Mouse (Mus musculus): Measurements from ENCODE around the gene Cep164. TPM values are rescaled to one million over a fixed set of nuclear protein-coding genes. Genes with fewer than 3 reads are reported as not detected.
"Not testable (repeated sequence)": the region's sequence is repeated elsewhere in the genome, so short reads cannot be mapped to it uniquely, and the experiment has no call there.

Gene Cep164
- polyA plus RNA-seq, 1 experiment from 2014 or later = 12.2 TPM

DNA sequence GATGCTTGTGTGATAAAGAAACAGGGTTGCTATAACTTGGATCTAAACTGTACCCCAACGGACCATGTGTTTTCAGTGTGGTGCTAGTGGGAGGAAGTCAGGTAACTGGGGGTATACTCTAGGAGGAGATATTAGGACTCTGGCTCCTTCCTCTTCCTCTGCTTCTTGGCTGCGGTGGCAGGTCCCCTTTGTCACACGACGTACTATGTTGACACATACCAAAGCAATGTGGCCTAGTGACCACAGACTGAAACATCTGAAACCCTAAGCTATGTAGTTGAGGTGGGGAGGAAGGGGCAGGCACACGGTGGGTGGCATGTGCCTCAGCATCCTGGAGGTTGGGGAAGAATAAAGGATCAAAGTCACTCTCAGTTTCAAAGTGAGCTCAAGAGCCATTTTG, 22.8 kb upstream of the Cep164 start:
- Histone ChIP-seq H3K27ac (ENCODE audit: low read depth, low read length) (no peak overlapping the region), H3K9ac (ENCODE audit: low read depth, low read length) (no peak overlapping the region), H3K27me3 (replicated peaks; ENCODE audit: control insufficient read depth, insufficient read depth, low read length) (no peaks in the 10 kb centered on the region), H3K9me3 (ENCODE audit: control insufficient read depth, low read length) (no peaks in the 10 kb centered on the region), H3K4me1 (ENCODE audit: control insufficient read depth, insufficient read depth, low read depth, low read length) (peaks cover 19% of the 10 kb centered on the region), H3K4me2 (ENCODE audit: low read length) (no peak overlapping the region), H3K4me3 (ENCODE audit: low read length) (no peak overlapping the region), H3K36me3 (ENCODE audit: control insufficient read depth, insufficient read depth, low read length) (peaks cover 10% of the 10 kb centered on the region)
- WGBS = 72% methylated on average over 5 of the region's 5 CpGs
- no peak for ATAC-seq

DNA sequence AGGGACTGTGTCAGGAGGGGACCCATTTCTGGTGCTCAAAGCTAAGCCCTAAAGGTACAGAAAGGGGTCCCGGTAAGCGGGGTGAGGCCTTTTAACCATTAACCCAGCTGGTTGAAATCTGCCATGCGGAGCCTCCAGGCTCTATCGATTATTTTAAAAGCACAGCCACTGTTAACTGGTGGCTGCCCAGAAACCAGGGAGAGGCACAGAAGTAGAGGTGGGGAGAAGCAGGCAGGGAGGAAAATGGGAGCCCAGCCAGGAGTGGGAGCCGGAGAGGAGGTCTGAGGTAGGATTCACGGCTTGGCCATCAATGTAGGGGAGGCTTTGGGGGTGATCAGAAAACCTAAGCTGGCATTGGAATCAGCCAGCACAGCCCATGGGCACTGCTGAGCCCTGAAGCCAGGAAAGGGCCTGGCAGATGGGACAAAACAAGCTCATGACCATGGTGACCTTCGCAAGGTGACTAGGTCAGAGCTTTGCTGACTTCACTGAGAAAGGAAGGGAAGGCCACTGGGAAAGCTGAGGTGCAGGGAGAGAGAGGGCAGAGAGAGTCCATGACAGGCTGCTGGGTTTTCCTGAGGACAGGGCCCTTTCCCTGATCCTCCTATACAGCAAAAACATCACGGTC, 22.2 kb upstream of the Cep164 start:
- Histone ChIP-seq H3K27ac (ENCODE audit: low read depth, low read length) (peak overlapping the region; percentile 68; the same call in 1 of the 2 replicates), H3K4me2 (ENCODE audit: low read length) (no peak overlapping the region), H3K4me3 (ENCODE audit: low read length) (no peak overlapping the region), H3K9me3 (ENCODE audit: control insufficient read depth, low read length) (no peaks in the 10 kb centered on the region), H3K27me3 (replicated peaks; ENCODE audit: control insufficient read depth, insufficient read depth, low read length) (no peaks in the 10 kb centered on the region), H3K36me3 (ENCODE audit: control insufficient read depth, insufficient read depth, low read length) (peaks cover 8% of the 10 kb centered on the region), H3K9ac (ENCODE audit: low read depth, low read length) (peak overlapping the region; percentile 17; the same call in 1 of the 2 replicates), H3K4me1 (ENCODE audit: control insufficient read depth, insufficient read depth, low read depth, low read length) (peaks cover 19% of the 10 kb centered on the region)
- no peak for ATAC-seq
- WGBS = 79% methylated on average over 8 of the region's 8 CpGs

DNA sequence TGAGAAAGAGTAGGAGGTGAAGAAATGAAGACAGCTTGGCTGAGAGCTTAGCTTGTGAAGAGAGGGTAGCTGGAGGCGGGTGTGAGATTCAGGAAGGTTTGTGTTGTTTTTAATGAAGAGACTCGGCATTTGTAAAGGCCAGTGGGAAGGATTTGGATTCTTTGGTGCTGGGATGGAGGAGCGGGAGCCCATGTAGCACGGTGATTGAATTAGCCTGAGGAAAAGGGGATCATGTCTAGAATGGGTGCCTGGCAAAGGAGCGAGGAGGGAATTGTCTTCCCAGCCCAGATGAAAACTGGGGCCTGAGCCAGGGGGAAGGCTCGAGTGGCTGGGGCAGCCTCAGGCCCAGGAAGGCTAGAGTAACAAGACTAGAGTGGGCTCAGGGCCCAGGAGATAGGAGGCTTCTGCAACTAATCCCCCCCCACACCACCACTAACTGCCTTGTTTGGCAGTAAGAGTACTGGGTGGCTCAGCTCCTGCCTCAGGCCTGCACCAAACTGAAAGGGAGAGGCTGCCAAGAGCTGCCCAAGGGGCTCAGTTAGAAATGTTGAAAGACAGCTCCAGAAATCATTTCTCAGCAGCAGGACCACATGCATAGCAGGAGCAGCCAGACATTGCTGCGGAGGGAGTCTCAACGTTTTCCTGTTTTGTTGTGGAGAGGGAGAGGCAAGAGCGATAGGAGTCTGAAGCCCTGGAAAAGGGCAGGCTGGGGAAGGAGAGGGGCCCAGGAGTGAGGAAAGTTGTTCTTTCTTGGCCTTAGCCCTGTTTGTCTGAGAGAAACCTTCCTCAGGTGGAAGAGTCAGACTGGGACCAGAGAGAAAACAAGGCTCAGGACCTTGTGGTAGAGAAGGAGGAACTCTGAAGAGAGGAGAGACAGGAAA, 21.3 kb upstream of the Cep164 start:
- Histone ChIP-seq H3K4me2 (ENCODE audit: low read length) (no peak overlapping the region), H3K4me3 (ENCODE audit: low read length) (no peak overlapping the region), H3K9ac (ENCODE audit: low read depth, low read length) (no peak overlapping the region), H3K36me3 (ENCODE audit: control insufficient read depth, insufficient read depth, low read length) (peaks cover 4% of the 10 kb centered on the region), H3K9me3 (ENCODE audit: control insufficient read depth, low read length) (no peaks in the 10 kb centered on the region), H3K4me1 (ENCODE audit: control insufficient read depth, insufficient read depth, low read depth, low read length) (peaks cover 19% of the 10 kb centered on the region), H3K27ac (ENCODE audit: low read depth, low read length) (peak overlapping the region; percentile 68), H3K27me3 (replicated peaks; ENCODE audit: control insufficient read depth, insufficient read depth, low read length) (no peaks in the 10 kb centered on the region)
- WGBS = 60% methylated on average over 9 of the region's 9 CpGs
- ATAC-seq = peak; percentile 72

DNA sequence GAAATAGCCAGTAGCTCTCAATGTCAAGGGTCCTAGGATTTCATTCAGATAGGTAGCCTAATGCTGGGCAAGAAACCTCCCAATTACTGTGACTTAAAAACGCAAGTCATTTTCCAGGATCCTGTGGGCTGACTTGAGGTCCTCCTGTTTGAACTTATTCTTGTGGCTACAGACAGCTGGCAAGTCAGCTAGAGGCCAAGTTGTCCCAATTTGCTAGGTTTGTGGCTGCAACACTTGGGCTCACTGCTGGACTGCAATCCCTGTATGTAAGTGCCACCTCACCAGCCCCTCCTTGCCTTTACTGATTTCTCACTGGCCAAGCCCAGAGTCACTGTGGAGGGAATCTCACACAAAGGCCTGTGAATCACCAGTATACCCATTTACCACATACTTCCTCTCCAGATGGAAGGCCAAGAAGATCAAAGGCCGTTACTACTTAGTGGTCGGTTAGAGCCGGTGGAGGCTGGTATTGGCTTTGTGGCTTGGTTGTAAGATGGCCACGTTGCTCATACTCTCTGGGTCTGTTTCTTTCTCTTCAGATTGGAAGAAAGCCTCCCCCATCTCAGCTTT, 18.5 kb upstream of the Cep164 start:
- Histone ChIP-seq H3K9me3 (ENCODE audit: control insufficient read depth, low read length) (no peaks in the 10 kb centered on the region), H3K4me1 (ENCODE audit: control insufficient read depth, insufficient read depth, low read depth, low read length) (peaks cover 25% of the 10 kb centered on the region), H3K4me2 (ENCODE audit: low read length) (no peak overlapping the region), H3K27ac (ENCODE audit: low read depth, low read length) (no peak overlapping the region), H3K4me3 (ENCODE audit: low read length) (no peak overlapping the region), H3K36me3 (ENCODE audit: control insufficient read depth, insufficient read depth, low read length) (no peaks in the 10 kb centered on the region), H3K27me3 (replicated peaks; ENCODE audit: control insufficient read depth, insufficient read depth, low read length) (no peaks in the 10 kb centered on the region), H3K9ac (ENCODE audit: low read depth, low read length) (no peak overlapping the region)
- 87% methylated on average over 5 of the region's 5 CpGs for WGBS
- ATAC-seq = no peak

DNA sequence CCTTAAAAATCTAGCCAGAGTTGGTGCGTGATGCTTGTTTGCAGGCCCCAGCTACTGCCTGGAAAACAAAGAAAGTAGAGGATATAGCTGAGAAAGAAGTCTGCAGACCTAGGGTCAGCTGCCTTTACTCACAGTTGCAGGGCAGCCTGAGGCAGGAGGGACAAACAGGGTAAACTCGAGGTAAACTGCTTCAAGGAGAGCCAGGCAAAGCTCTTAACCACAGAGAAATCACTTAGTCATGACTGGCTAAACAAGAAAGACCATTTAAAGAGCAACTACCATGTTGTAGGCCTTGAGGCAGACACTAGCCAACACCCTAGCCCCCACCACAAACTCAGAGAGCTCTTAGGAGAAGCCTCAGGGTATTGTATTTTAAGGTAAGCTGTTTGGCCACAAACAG, 17.7 kb upstream of the Cep164 start:
- WGBS = 67% methylated on average over 2 of the region's 2 CpGs
- not testable (repeated sequence) for H3K27me3 ChIP-seq (replicated peaks; ENCODE audit: control insufficient read depth, insufficient read depth, low read length); H3K4me2 ChIP-seq (ENCODE audit: low read length)

DNA sequence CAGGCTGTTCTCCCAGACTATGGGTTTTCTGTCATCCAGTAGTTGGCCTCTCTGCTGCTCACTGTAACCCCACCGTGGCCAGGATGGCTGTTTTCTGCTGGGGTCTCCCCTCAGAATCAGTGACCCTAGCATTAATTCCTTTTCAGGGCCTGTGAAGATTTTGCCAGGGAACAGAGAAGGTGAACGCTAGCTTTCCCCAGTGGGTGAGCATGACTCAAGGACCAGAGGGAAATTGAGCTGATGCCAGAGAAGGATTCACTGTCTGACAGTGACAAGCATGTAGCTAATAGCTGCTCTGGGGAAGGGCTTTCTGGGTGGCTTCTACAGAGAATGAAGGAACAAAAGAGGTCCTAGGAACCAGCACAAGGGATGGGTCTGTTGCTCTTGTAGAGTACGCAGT, 17.1 kb upstream of the Cep164 start:
- H3K4me1 ChIP-seq (ENCODE audit: control insufficient read depth, insufficient read depth, low read depth, low read length) = peaks cover 33% of the 10 kb centered on the region
- WGBS = 66% methylated on average over 3 of the region's 3 CpGs

More for the DNA sequence above, 17.7 kb upstream of the Cep164 start:
- not testable (repeated sequence) for H3K9ac ChIP-seq (ENCODE audit: low read depth, low read length); H3K27ac ChIP-seq (ENCODE audit: low read depth, low read length); H3K4me3 ChIP-seq (ENCODE audit: low read length); ATAC-seq; H3K36me3 ChIP-seq (ENCODE audit: control insufficient read depth, insufficient read depth, low read length); H3K9me3 ChIP-seq (ENCODE audit: control insufficient read depth, low read length)
- H3K4me1 ChIP-seq (ENCODE audit: control insufficient read depth, insufficient read depth, low read depth, low read length) = peaks cover 33% of the 10 kb centered on the region

DNA sequence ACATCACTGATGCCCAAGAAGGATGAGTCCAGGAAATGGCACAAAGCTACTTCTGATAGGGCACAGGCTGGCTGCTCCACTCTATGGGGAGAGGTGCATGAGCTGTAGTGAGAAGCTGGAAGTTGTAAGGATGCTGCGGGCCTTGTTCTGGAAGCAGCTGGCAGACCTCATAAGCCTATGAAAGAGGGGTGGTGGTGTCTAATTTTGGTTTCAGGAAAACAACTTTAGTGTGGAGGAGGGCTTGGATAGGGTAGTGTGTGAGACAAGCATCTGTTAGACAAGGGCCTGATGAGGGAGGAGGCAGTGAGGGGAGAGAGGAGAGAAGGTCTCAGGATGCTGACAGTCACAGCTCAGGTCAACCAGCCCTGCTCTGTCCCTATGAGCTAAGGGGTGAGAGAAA, 15.3 kb upstream of the Cep164 start:
- H3K36me3 ChIP-seq (ENCODE audit: control insufficient read depth, insufficient read depth, low read length) = no peaks in the 10 kb centered on the region
- no peaks in the 10 kb centered on the region for H3K9me3 ChIP-seq (ENCODE audit: control insufficient read depth, low read length)
- no peak for ATAC-seq
- no peak overlapping the region for H3K4me3 ChIP-seq (ENCODE audit: low read length)
- no peak overlapping the region for H3K9ac ChIP-seq (ENCODE audit: low read depth, low read length)
- H3K4me2 ChIP-seq (ENCODE audit: low read length) = no peak overlapping the region
- no peak overlapping the region for H3K27ac ChIP-seq (ENCODE audit: low read depth, low read length)
- WGBS = 88% methylated on average over 1 of the region's 1 CpGs
- H3K4me1 ChIP-seq (ENCODE audit: control insufficient read depth, insufficient read depth, low read depth, low read length) = peaks cover 35% of the 10 kb centered on the region
- H3K27me3 ChIP-seq (replicated peaks; ENCODE audit: control insufficient read depth, insufficient read depth, low read length) = no peaks in the 10 kb centered on the region

More for the DNA sequence above, 17.1 kb upstream of the Cep164 start:
- Histone ChIP-seq H3K27me3 (replicated peaks; ENCODE audit: control insufficient read depth, insufficient read depth, low read length) (no peaks in the 10 kb centered on the region), H3K9ac (ENCODE audit: low read depth, low read length) (no peak overlapping the region), H3K36me3 (ENCODE audit: control insufficient read depth, insufficient read depth, low read length) (no peaks in the 10 kb centered on the region), H3K9me3 (ENCODE audit: control insufficient read depth, low read length) (no peaks in the 10 kb centered on the region), H3K4me3 (ENCODE audit: low read length) (no peak overlapping the region), H3K4me2 (ENCODE audit: low read length) (no peak overlapping the region), H3K27ac (ENCODE audit: low read depth, low read length) (no peak overlapping the region)
- ATAC-seq = no peak

DNA sequence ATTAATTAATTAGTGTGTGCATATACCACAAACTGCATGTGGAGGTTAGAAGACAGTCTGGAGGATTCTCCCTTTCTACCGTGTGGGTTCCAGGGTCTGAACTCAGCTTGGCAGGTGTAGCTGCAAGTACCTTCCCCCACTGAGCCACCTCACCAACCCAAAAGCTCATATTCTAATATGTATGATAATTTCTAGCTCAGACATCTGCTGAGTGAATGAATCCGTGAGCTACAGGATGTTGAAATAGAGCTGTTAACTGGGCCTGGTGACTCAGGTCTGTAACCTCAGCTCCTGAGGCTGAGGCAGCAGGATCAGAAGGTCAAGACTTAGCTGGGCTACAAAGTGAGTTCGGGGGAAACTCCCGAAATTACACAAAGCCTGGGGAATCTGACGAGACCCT, 14.5 kb upstream of the Cep164 start:
- Histone ChIP-seq H3K36me3 (ENCODE audit: control insufficient read depth, insufficient read depth, low read length) (no peaks in the 10 kb centered on the region), H3K4me3 (ENCODE audit: low read length) (no peak overlapping the region), H3K4me2 (ENCODE audit: low read length) (no peak overlapping the region), H3K4me1 (ENCODE audit: control insufficient read depth, insufficient read depth, low read depth, low read length) (peaks cover 35% of the 10 kb centered on the region), H3K27me3 (replicated peaks; ENCODE audit: control insufficient read depth, insufficient read depth, low read length) (no peaks in the 10 kb centered on the region), H3K27ac (ENCODE audit: low read depth, low read length) (no peak overlapping the region), H3K9ac (ENCODE audit: low read depth, low read length) (no peak overlapping the region), H3K9me3 (ENCODE audit: control insufficient read depth, low read length) (no peaks in the 10 kb centered on the region)
- no peak for ATAC-seq
- 77% methylated on average over 5 of the region's 5 CpGs for WGBS

DNA sequence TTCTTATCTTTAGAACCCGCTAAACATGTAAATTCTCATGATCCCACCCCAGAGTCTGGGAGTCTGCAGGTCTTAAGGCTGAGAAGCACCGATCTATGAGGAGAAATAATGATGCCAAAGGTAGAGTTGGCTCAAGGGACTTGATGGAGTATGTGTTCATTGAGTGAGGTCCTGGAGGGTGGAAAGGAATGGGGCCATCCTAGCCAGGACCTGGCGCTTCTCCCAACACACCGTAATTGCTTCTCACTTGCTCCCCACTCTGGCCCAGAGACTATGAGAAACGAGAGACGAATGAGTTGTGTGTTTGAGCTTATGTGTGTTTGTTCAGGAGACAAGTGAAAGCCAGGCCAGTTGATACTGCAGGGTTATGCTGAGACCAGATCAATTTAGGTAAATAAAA, 13.0 kb upstream of the Cep164 start:
- ATAC-seq = no peak
- no peak overlapping the region for H3K9ac ChIP-seq (ENCODE audit: low read depth, low read length)
- peaks cover 35% of the 10 kb centered on the region for H3K4me1 ChIP-seq (ENCODE audit: control insufficient read depth, insufficient read depth, low read depth, low read length)
- 77% methylated on average over 6 of the region's 6 CpGs for WGBS
- no peak overlapping the region for H3K27ac ChIP-seq (ENCODE audit: low read depth, low read length)
- H3K36me3 ChIP-seq (ENCODE audit: control insufficient read depth, insufficient read depth, low read length) = no peaks in the 10 kb centered on the region
- H3K9me3 ChIP-seq (ENCODE audit: control insufficient read depth, low read length) = no peaks in the 10 kb centered on the region
- no peak overlapping the region for H3K4me3 ChIP-seq (ENCODE audit: low read length)
- H3K4me2 ChIP-seq (ENCODE audit: low read length) = peak overlapping the region; percentile 96
- H3K27me3 ChIP-seq (replicated peaks; ENCODE audit: control insufficient read depth, insufficient read depth, low read length) = no peaks in the 10 kb centered on the region

All from hindbrain, embryonic 16.5 days (tissue).